Mouse (Mus musculus) C2C12 (cell line): ENCODE measurements at regions not wholly inside any gene's neighbourhood (a gene's known extent, or its start where the extent isn't known, plus 50 kb on each side); places are given as distances from the start of the nearest gene placed in this dataset.

ENCODE experiments used
- H3K27me3 ChIP-seq: one replicate; pipeline ENCODE4 v1.6.1; 2011; ENCODE audit not compliant: control insufficient read depth, insufficient read depth, insufficient read length
- H3K36me3 ChIP-seq: one replicate; pipeline ENCODE4 v1.6.1; 2011; ENCODE audit not compliant: control insufficient read depth, insufficient read depth
- H3K4me3 ChIP-seq: one replicate; pipeline ENCODE4 v1.5.1; 2011; ENCODE audit warnings: mild to moderate bottlenecking, control low read depth; ENCODE audit not compliant: poor library complexity, insufficient read depth, severe bottlenecking
- H3K79me2 ChIP-seq: one replicate; pipeline ENCODE4 v1.6.1; 2011; ENCODE audit not compliant: control insufficient read depth, insufficient read depth
- H3K79me3 ChIP-seq: one replicate; pipeline ENCODE4 v1.6.1; 2011; ENCODE audit warnings: low read depth, control low read depth
- H3ac ChIP-seq: one replicate; pipeline ENCODE3; 2011; ENCODE audit warnings: low read depth; ENCODE audit not compliant: control insufficient read depth, insufficient read length
- CEBPB ChIP-seq: IDR thresholded peaks from one replicate; pipeline ENCODE4 v1.6.1; 2011; ENCODE audit warnings: low read depth, mild to moderate bottlenecking, control low read depth, moderate library complexity
- CTCF ChIP-seq: IDR thresholded peaks from one replicate; pipeline ENCODE4 v1.5.1; 2011; ENCODE audit not compliant: control insufficient read depth, insufficient read depth, insufficient read length
- FOSL1 ChIP-seq: IDR thresholded peaks from one replicate; pipeline ENCODE4 v1.8.0; 2011; ENCODE audit warnings: mild to moderate bottlenecking, low read length; ENCODE audit not compliant: poor library complexity, insufficient read depth, severe bottlenecking
- MAX ChIP-seq: IDR thresholded peaks from one replicate; pipeline ENCODE4 v1.6.1; 2011; ENCODE audit warnings: mild to moderate bottlenecking, control low read depth
- MYOD1 ChIP-seq: IDR thresholded peaks from one replicate; pipeline ENCODE4 v1.6.1; 2011; ENCODE audit warnings: low read depth; ENCODE audit not compliant: control insufficient read depth, insufficient read length
- MYOG ChIP-seq: IDR thresholded peaks from one replicate; pipeline ENCODE4 v1.6.1; 2011; ENCODE audit not compliant: control insufficient read depth, insufficient read length; ENCODE audit errors: extremely low read depth
- USF1 ChIP-seq: IDR thresholded peaks from one replicate; pipeline ENCODE4 v1.6.1; 2011; ENCODE audit warnings: low read depth, mild to moderate bottlenecking, control low read depth, moderate library complexity

DNA sequence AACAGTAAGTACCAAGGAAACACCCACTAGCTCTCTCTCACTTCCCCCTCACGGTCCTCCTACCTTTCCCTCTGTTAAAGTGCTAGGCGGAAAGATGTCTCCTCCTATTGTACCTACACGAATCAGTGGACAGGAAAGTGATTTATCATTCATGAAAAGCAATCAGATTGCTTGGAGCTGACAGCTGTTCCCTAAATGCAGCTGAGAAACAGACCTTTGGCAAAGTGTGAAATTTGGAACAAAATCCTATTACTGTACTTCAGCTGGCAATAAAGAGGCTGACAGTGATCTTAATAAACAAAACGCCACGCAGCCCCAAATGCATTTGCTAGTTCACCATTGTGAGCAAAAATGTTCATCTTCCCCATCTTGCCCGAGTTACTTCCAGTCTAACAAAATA lies 94.2 kb downstream of the Nabp1 start:
- Histone ChIP-seq H3K79me2 (no peaks in the 10 kb centered on the region), H3K36me3 (no peaks in the 10 kb centered on the region), H3K79me3 (no peaks in the 10 kb centered on the region), H3ac (no peak overlapping the region), H3K4me3 (no peak overlapping the region), H3K27me3 (no peaks in the 10 kb centered on the region)
- TF ChIP-seq CTCF, result no peak
- no peak for TF ChIP-seq FOSL1
- TF ChIP-seq CEBPB, result no peak
- TF ChIP-seq USF1, result no peak
- TF ChIP-seq MYOD1, result no peak
- TF ChIP-seq MAX, result no peak
- TF ChIP-seq MYOG, result no peak

DNA sequence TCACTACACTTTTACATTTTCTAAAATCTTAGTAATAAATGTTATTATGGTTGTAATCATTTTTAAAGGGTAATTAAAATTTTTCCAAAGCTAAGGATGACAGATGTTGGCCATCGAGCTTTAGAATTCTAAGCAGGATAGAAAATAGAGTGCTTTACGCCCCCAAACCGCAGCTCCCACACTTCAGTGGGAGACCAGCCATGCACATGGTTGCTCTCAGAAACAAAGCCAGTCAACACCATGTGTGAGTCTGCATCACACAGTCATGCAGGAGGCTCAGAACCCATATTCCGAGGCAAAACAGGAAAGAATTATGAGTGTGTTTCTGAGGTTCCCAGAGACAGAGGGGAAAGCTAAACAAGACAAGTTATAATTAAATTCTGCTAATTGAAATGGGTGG lies 91.3 kb downstream of the Cavin2 start:
- H3K27me3 ChIP-seq, result no peaks in the 10 kb centered on the region
- no peaks in the 10 kb centered on the region for H3K79me3 ChIP-seq
- H3ac ChIP-seq, result no peak overlapping the region
- H3K79me2 ChIP-seq, result no peaks in the 10 kb centered on the region
- no peak overlapping the region for H3K4me3 ChIP-seq
- TF ChIP-seq CEBPB (no peak), MYOG (no peak), FOSL1 (no peak), USF1 (no peak), MYOD1 (no peak), MAX (no peak), CTCF (no peak)
- no peaks in the 10 kb centered on the region for H3K36me3 ChIP-seq

DNA sequence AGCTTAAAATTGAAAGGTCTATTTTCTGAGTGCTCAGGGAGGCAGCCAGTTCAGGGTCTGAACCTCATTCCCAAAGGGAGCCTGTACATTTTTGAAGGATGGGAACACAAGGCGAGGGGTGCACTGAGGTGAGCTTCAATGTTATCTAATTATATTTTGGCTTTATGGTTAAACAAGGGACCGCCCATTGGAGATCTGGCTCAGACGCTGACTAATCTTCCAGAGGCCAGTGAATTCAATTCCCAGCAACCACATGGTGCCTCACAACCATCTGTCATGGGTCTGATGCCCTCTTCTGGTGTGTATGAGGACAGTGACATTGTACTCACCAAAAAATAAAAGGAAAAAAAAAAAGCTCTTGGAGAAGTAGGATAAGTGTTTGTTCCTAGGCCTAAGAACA lies 78.7 kb downstream of the Cavin2 start:
- TF ChIP-seq MAX (no peak), MYOD1 (no peak), CTCF (no peak), CEBPB (no peak), USF1 (no peak), FOSL1 (no peak), MYOG (no peak)
- Histone ChIP-seq H3ac (no peak overlapping the region), H3K27me3 (no peaks in the 10 kb centered on the region)

DNA sequence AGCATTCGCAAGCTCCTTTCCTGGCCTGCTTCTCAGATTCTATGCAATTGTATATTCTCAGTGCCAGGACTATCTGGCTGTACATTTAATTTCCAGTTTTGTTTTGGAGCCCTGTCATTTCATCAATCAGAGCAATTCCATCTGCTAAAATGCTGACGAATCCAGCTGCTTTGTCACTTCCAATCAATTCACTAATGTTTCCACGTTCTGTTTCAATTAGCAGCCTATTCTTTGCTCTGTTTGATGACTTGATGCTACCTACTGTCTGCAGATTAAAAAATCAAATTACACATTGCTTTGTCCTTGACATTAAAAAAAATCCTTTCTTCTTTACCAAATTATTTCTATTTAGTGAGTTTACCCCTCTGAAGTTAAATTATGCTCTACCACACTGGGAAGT lies 71.2 kb downstream of the Cavin2 start:
- Histone ChIP-seq H3K4me3 (no peak overlapping the region), H3K79me3 (no peaks in the 10 kb centered on the region), H3K79me2 (no peaks in the 10 kb centered on the region), H3ac (no peak overlapping the region), H3K36me3 (no peaks in the 10 kb centered on the region), H3K27me3 (no peaks in the 10 kb centered on the region)
- TF ChIP-seq FOSL1 (no peak), MYOG (no peak), MYOD1 (no peak), USF1 (no peak), CEBPB (no peak), MAX (no peak), CTCF (no peak)

More for the DNA sequence above, 78.7 kb downstream of the Cavin2 start:
- Histone ChIP-seq H3K79me3 (no peaks in the 10 kb centered on the region), H3K36me3 (no peaks in the 10 kb centered on the region), H3K79me2 (no peaks in the 10 kb centered on the region), H3K4me3 (no peak overlapping the region)
